Mouse (Mus musculus): ENCODE data around the gene Syt12. TPM values are rescaled to one million over a fixed set of nuclear protein-coding genes. Genes with fewer than 3 reads are reported as not detected.

Gene Syt12
- polyA plus RNA-seq, 1 experiment, result not detected

- Histone ChIP-seq H3K4me3 (ENCODE audit: insufficient read depth, low read depth, low read length) (no peak overlapping the region), H3K27ac (ENCODE audit: insufficient read depth, low read depth, low read length) (no peak overlapping the region), H3K4me1 (ENCODE audit: control insufficient read depth, insufficient read depth, low read length) (peaks cover 20% of the 10 kb centered on the region)
- TF ChIP-seq CTCF (IDR thresholded peaks at IDR 0.05; ENCODE audit: insufficient read depth, low read depth, low read length) (no peak), POLR2A (IDR thresholded peaks at IDR 0.05; ENCODE audit: insufficient read depth, low read depth, low read length) (no peak)
- 53% methylated on average over 4 of the region's 4 CpGs for WGBS
Observed at GRCm38 (mm10) chr19:4452525-4452924, 24.7 kb downstream of the Syt12 start.

- TF ChIP-seq CTCF (IDR thresholded peaks at IDR 0.05; ENCODE audit: insufficient read depth, low read depth, low read length), result no peak
- TF ChIP-seq POLR2A (IDR thresholded peaks at IDR 0.05; ENCODE audit: insufficient read depth, low read depth, low read length), result no peak
- WGBS, result 49% methylated on average over 5 of the region's 5 CpGs
Observed at GRCm38 (mm10) chr19:4451965-4452364, 25.3 kb downstream of the Syt12 start.

GRCm38 (mm10) chr19:4451098-4451497 is 26.1 kb downstream of the Syt12 start:
- H3K27ac ChIP-seq (ENCODE audit: insufficient read depth, low read depth, low read length), result no peak overlapping the region
- peaks cover 12% of the 10 kb centered on the region for H3K4me1 ChIP-seq (ENCODE audit: control insufficient read depth, insufficient read depth, low read length)
- no peak for TF ChIP-seq POLR2A (IDR thresholded peaks at IDR 0.05; ENCODE audit: insufficient read depth, low read depth, low read length)
- no peak for TF ChIP-seq CTCF (IDR thresholded peaks at IDR 0.05; ENCODE audit: insufficient read depth, low read depth, low read length)
- no peak overlapping the region for H3K4me3 ChIP-seq (ENCODE audit: insufficient read depth, low read depth, low read length)
- 62% methylated on average over 8 of the region's 8 CpGs for WGBS

More at GRCm38 (mm10) chr19:4451965-4452364, 25.3 kb downstream of the Syt12 start:
- H3K4me1 ChIP-seq (ENCODE audit: control insufficient read depth, insufficient read depth, low read length), result peaks cover 20% of the 10 kb centered on the region
- no peak overlapping the region for H3K4me3 ChIP-seq (ENCODE audit: insufficient read depth, low read depth, low read length)
- no peak overlapping the region for H3K27ac ChIP-seq (ENCODE audit: insufficient read depth, low read depth, low read length)

GRCm38 (mm10) chr19:4450666-4451065 is 26.6 kb downstream of the Syt12 start:
- no peak overlapping the region for H3K4me3 ChIP-seq (ENCODE audit: insufficient read depth, low read depth, low read length)
- TF ChIP-seq CTCF (IDR thresholded peaks at IDR 0.05; ENCODE audit: insufficient read depth, low read depth, low read length), result no peak
- TF ChIP-seq POLR2A (IDR thresholded peaks at IDR 0.05; ENCODE audit: insufficient read depth, low read depth, low read length), result no peak
- H3K4me1 ChIP-seq (ENCODE audit: control insufficient read depth, insufficient read depth, low read length), result peaks cover 9% of the 10 kb centered on the region
- H3K27ac ChIP-seq (ENCODE audit: insufficient read depth, low read depth, low read length), result no peak overlapping the region
- WGBS, result 80% methylated on average over 5 of the region's 5 CpGs

- TF ChIP-seq CTCF (IDR thresholded peaks at IDR 0.05; ENCODE audit: insufficient read depth, low read depth, low read length) (no peak), POLR2A (IDR thresholded peaks at IDR 0.05; ENCODE audit: insufficient read depth, low read depth, low read length) (no peak)
- H3K27ac ChIP-seq (ENCODE audit: insufficient read depth, low read depth, low read length), result no peak overlapping the region
- no peak overlapping the region for H3K4me3 ChIP-seq (ENCODE audit: insufficient read depth, low read depth, low read length)
- no peaks in the 10 kb centered on the region for H3K4me1 ChIP-seq (ENCODE audit: control insufficient read depth, insufficient read depth, low read length)
- WGBS, result 95% methylated on average over 9 of the region's 9 CpGs
Observed at GRCm38 (mm10) chr19:4449230-4449629, 28.0 kb downstream of the Syt12 start.

- WGBS, result 86% methylated on average over 9 of the region's 9 CpGs
- Histone ChIP-seq H3K4me3 (ENCODE audit: insufficient read depth, low read depth, low read length) (no peak overlapping the region), H3K27ac (ENCODE audit: insufficient read depth, low read depth, low read length) (no peak overlapping the region), H3K4me1 (ENCODE audit: control insufficient read depth, insufficient read depth, low read length) (no peaks in the 10 kb centered on the region)
- TF ChIP-seq CTCF (IDR thresholded peaks at IDR 0.05; ENCODE audit: insufficient read depth, low read depth, low read length), result no peak
- no peak for TF ChIP-seq POLR2A (IDR thresholded peaks at IDR 0.05; ENCODE audit: insufficient read depth, low read depth, low read length)
Observed at GRCm38 (mm10) chr19:4447445-4447844, 29.8 kb downstream of the Syt12 start.

- Histone ChIP-seq H3K27ac (ENCODE audit: insufficient read depth, low read depth, low read length) (no peak overlapping the region), H3K4me3 (ENCODE audit: insufficient read depth, low read depth, low read length) (no peak overlapping the region), H3K4me1 (ENCODE audit: control insufficient read depth, insufficient read depth, low read length) (no peaks in the 10 kb centered on the region)
- 87% methylated on average over 8 of the region's 8 CpGs for WGBS
- no peak for TF ChIP-seq POLR2A (IDR thresholded peaks at IDR 0.05; ENCODE audit: insufficient read depth, low read depth, low read length)
- TF ChIP-seq CTCF (IDR thresholded peaks at IDR 0.05; ENCODE audit: insufficient read depth, low read depth, low read length), result no peak
Observed at GRCm38 (mm10) chr19:4446661-4447420, 30.4 kb downstream of the Syt12 start.

GRCm38 (mm10) chr19:4442408-4442807 is 34.8 kb downstream of the Syt12 start:
- Histone ChIP-seq H3K4me1 (ENCODE audit: control insufficient read depth, insufficient read depth, low read length) (peaks cover 11% of the 10 kb centered on the region; the same call in 1 of the 2 replicates), H3K27ac (ENCODE audit: insufficient read depth, low read depth, low read length) (no peak overlapping the region), H3K4me3 (ENCODE audit: insufficient read depth, low read depth, low read length) (no peak overlapping the region)
- TF ChIP-seq CTCF (IDR thresholded peaks at IDR 0.05; ENCODE audit: insufficient read depth, low read depth, low read length) (peak; percentile 29; the same call in 1 of the 2 replicates), POLR2A (IDR thresholded peaks at IDR 0.05; ENCODE audit: insufficient read depth, low read depth, low read length) (no peak)
- 8% methylated on average over 3 of the region's 3 CpGs for WGBS

GRCm38 (mm10) chr19:4441621-4442161 is 35.6 kb downstream of the Syt12 start:
- Histone ChIP-seq H3K4me1 (ENCODE audit: control insufficient read depth, insufficient read depth, low read length) (peaks cover 11% of the 10 kb centered on the region; the same call in 1 of the 2 replicates), H3K27ac (ENCODE audit: insufficient read depth, low read depth, low read length) (no peak overlapping the region), H3K4me3 (ENCODE audit: insufficient read depth, low read depth, low read length) (no peak overlapping the region)
- WGBS, result 41% methylated on average over 10 of the region's 10 CpGs
- no peak for TF ChIP-seq CTCF (IDR thresholded peaks at IDR 0.05; ENCODE audit: insufficient read depth, low read depth, low read length)
- no peak for TF ChIP-seq POLR2A (IDR thresholded peaks at IDR 0.05; ENCODE audit: insufficient read depth, low read depth, low read length)
